Mouse (Mus musculus) ES-CJ7 (cell line): Measurements from ENCODE around the gene Arhgef25.

Experiments
- DNase-seq: peaks from one replicate; pipeline ENCODE4 v3.0.0; 2011; ENCODE audit warnings: low read depth, low spot score

The Arhgef25 gene

DNA sequence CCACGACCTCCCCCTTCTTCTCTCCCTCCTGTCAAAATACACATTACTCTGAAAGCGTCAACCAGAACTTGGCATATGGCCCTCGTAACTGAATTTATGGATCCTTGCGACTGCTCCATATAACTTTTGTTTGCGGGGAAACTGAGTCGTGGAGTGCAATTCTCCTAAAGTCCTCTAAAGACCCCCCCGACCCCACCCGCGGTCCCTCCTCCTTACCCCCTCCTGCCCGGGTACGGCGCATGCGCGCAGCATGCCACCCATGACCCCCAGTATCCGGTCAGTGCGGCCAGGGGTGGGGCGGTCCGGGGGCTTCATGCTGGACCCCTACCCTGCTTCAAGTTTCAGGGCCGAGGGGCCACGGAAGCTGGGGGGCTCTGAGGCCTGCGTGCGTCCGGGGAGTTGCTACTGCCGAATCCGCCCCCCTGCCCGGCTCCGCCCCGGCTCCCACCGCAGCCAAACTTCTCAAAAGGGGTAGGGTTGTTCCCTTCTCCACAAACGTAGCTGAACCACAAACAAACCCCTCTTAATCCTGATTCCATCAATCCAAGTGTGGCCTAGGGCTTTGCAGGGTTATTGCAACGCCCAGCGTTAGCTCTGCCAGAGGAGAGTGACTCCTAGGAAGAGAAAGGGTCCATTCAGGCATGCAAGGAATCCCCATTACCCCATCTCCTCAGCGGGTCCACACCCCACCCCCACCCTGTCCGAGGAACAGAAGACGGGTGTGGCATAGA is at the start of gene Arhgef25:
Gene Arhgef25 (minus strand): TSS at position 433 of the 731 bp plus-strand sequence.
- peak; percentile 42 for DNase-seq

DNA sequence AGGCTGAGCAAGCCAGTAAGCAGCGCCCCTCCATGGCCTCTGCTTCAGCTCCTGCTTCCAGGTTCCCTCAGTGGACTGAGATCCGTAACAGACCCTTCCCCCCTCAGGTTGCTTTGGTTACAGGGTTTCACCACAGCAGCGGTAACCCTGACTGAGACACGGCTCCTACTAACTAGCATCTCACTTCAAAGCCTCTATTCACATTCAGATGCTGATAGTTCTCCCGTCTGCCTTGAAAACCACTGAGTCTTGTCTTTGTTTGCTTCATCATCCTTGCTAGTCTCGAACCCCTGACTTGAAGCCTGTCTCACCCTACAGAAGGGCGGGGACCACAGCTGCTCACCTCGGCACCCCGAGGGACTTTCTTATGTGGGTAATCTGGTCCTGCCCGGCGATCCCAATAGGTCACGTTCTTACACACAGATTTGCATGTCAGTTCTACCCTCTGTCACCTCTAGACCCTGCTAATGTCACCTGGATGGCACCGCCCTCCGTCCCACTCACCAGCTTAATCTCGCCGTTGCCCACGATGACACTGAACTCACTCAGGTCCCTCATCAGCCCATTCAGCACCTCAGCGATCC is 48.5 kb upstream of the Arhgef25 start:
- DNase-seq, result peak; percentile 92

DNA sequence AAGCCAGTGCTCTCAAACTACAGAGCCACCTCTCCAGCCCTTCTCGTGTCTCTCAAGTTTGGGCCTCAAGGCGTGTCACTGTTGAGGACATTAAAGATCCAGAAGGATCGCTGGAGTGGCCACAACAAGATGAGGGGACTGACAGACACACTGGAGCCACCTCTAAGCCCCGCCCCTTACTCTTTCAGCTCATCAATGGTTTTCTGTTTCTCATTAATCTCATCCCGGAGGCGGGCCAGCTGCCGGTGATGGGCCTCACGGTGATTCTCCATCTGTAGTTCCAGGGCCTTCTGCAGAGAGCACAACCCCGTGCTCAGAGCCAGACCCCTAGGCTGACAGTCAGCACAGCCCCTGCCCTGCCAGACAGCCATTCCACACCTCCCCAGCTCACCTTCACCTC is 46.7 kb upstream of the Arhgef25 start:
- DNase-seq, result no peak

DNA sequence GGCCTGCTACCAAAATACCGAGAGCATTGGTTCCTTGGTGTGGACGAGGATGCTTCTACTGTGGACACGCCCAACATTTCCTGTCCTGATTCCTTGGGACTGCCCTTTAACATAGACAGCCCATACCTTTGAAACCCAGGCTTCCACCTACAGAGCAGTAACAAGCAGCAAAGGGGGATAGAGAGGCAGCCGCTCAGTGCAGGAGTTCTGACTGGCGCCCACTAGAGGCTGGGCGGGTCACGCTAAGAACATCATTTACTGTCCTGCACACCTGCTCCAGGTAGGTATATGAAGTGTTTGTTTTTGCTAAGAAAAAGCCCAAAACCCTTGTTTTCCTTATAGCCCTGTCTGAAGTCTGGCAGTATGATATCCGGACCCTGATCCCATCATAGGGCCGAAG is 43.3 kb upstream of the Arhgef25 start:
- DNase-seq, result peak; percentile 85

DNA sequence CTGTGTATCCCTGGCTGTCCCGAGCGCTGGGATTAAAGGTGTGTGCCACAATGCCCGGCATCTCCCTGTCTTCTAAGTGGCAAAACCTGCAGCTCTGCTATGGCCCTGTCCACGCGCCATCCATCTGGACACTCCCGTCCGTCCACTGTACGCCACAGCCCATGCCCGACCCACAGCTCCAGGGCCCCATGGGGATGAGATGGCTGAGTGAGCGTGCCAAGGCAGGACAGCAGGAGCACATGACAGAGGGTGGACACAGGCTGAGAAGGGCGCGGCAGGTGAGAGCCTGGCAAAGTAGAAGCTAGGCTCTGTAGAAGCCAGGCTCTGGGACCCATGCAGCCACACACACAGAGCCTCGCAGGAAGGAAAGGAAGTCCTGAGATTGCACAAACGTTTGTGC is 41.9 kb upstream of the Arhgef25 start:
- DNase-seq, result no peak

DNA sequence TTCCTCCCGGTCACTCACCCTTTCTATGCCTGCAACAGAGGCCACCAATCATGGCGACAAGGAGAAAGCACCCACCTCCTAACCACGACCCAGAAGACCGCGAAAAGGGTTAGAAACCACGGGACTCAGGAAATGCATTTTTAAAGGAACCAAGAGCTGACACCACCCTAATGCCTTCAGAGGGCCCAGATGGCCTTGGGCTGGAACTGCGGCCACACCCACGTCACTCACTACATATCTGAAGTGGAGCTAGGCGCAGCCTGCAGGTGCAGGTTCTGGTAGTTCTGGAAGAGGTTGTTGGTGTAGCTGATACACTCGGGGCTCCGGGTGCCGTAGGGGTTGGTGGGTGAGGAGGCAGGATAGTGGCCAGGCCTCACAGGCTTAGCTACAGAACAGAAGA is 40.8 kb upstream of the Arhgef25 start:
- peak; percentile 53 for DNase-seq

GRCm38 (mm10) chr10:127228897-127229296 is 39.0 kb upstream of the Arhgef25 start:
- peak; percentile 76 for DNase-seq

DNA sequence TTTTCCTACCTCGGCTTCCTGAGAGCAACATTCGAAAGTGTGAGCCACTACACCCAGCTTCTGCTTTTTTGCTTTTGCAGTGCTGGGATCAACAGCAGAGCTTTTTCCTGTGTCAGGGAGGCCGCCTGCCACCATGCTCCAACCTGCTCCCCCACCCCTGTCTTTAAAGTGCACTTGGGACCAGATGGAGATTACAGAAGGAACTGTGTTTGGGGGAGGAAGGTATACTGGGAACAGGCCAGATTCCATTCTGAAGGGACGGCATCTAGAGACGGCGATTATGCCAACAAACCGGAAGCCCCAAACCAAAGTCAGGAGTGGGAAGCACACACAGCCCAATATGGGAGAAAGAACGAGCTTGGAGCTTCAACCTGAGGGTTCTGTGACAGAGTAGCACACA is 37.3 kb upstream of the Arhgef25 start:
- DNase-seq, result no peak

GRCm38 (mm10) chr10:127226318-127226895 is 36.5 kb upstream of the Arhgef25 start:
- no peak for DNase-seq

DNA sequence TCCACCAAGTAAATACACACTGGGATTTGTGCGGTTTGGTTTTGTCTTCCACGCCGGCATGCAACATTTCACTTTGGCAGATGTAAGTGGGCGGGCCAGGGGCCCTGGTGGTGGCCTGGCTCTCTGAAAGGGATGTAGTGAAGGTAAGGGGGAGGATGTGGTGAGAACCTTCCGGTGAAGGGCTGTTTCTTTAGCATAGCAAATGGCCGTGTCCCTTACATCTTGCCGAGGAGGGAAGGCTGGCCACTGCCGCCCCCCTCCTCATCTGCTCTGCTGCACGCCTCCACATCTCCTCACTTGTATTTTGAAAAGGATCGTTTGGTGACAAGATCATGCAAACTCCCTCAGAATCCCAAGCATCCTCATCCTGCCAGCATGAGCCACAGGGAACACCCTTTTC is 35.8 kb upstream of the Arhgef25 start:
- no peak for DNase-seq

DNA sequence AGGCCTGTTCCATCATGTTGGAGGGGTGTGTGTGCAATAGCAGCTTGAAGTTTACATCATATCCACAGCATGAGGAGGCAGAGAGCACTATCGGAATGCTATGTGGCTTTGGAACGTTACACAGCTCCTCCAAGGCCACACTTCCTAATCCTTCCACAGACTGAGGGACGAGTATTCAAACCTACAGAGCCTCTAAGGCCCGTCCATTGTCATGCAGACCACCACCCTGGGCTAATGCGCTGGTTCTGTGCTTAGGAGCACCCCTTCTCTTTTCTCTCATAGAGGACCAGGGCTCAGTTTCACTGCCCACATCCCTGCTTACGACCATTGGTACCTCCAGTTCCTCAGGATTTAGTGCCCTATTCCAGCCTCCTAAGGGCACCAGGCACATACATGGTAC is 35.3 kb upstream of the Arhgef25 start:
- DNase-seq, result peak; percentile 76

GRCm38 (mm10) chr10:127218339-127218738 is 28.5 kb upstream of the Arhgef25 start:
- DNase-seq, result no peak

DNA sequence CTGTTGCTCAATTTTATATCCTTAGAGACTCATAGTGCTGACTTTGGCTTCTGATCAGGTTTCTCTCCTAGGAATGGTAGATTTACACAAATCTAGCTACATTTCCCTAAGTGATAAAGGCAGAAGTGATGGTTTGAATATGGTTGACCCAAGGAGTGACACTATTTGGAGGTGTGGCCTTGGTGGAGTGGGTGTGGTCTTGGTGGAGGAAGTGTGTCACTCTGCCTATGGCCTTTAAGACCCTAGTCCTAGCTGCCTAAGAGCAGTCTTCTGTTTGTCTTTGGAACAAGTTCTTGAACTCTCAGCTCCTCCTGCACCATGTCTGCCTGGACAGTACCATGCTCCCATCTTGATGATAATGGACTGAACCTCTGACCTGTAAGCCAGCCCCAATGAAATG is 27.3 kb upstream of the Arhgef25 start:
- DNase-seq, result no peak

- no peak for DNase-seq
These were observed 26.6 kb upstream of the Arhgef25 start for GRCm38 (mm10) chr10:127216456-127216855.

DNA sequence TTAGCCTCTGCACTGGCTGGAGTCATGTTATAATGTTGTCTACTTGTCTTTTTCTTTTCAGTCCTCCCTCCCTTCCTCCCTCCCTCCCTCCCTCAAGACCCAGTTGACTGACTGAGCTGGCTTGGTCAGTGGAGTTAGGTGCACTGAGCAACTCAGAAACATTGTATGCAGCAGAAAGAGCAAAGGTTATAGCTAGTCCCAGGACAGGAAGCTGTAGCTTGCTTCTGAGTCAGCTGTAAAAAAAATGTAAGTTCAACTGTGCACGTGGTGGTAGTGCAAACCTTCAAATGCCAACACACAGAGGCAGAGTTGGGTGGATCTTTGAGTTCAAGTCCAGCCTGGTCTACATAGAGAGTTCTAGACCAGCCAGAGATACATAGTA is 24.5 kb upstream of the Arhgef25 start:
- no peak for DNase-seq

- peak; percentile 63 for DNase-seq
These were observed 24.0 kb upstream of the Arhgef25 start for GRCm38 (mm10) chr10:127213704-127214421.

DNA sequence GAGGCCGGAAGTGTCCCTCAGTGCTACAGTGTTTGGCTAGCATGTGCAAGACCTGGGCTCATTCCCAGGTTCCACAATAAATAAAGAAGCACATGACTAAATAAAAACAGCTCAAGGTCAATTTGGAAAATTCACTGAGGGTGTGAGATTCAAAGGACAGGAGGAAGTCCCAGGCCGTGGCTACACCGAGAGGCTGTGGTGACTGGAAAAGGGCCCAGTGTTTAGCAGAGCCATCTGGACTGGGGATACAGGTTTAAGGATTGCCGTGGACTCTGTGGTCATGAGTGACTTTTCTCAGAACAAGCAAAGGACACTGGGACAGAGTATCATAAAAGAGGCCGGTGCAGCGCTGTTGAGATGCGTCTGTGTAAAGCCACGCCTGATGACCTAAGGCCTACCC is 23.4 kb upstream of the Arhgef25 start:
- DNase-seq, result no peak

DNA sequence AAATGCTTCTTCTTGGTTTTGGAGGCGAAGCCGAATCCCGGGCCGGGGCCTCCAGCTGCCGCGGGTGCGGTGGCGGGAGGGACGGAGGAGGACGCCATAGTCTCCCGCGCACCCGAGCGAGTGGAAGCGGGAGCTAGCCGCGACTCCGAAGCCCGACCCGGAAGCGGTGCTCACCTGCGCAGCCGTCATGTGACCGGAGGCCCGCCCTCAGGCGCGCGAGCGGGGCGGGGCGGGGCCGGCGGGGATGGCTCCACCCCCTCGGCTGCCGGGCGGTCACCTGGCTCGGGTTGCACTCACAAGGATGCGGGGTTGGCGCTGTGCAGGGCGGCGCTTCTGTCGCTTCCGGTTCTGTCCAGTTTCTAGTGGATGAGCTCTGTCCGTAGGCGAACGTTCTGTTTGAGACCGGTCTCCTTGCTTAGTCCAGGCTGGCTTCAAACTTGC is 21.6 kb upstream of the Arhgef25 start, which contains the start of gene Pip4k2c:
Gene Pip4k2c (minus strand): TSS at position 172 of the 441 bp plus-strand sequence.
- DNase-seq, result peak; percentile 94

GRCm38 (mm10) chr10:127210961-127211405 is 21.1 kb upstream of the Arhgef25 start:
- no peak for DNase-seq

DNA sequence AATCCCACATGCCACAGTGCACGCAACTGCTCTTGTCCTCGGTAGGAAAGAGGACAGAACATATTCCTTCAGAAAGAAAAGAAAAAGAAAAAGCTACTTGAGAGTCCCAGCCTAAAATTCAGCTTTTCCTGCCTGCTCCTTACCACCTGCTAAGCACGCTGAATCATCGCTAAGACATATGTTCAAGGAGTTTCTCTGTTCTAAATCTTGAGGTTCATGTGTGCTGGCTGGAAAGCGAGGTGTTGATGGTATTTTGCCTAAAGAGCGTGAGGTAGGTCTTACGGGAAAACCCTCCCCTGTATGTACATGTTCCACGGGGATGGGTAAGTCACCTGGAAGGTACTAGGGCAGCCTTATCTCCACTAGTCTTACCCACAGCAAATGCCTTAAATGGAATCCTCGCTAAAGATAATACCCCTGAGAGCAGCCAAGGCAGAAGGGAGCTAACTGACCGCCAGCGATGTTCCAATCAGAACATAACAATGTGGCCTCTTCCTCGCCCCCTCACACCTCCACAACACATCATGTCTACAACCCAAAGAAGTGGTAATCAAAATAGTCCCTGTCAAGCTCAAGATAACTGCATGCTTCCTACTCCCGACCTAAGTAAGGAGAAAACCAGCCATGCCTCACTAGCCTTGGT is 20.2 kb upstream of the Arhgef25 start:
- no peak for DNase-seq

- no peak for DNase-seq
These were observed 19.0 kb upstream of the Arhgef25 start for GRCm38 (mm10) chr10:127208921-127209320.

DNA sequence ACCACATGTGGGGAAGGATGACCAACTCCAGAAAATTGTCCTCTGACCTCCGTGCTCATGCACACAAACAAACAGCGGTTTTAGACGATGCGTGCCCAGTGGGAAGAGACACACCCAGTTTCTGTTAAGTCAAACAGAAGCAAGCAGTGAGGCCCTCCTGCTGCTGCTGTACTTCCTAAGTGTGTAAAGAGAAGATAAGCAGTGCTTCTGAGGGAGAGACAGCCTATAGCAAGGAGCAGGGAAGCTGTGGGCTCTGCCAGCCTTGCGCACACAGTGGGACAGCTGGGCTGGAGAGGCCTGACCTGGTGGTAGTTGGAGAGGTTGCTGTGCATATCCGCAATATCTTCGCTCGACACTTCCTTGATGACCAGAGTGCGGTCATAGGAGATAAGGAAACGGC is 15.5 kb upstream of the Arhgef25 start:
- DNase-seq, result no peak
